In the genomic region with DNA sequence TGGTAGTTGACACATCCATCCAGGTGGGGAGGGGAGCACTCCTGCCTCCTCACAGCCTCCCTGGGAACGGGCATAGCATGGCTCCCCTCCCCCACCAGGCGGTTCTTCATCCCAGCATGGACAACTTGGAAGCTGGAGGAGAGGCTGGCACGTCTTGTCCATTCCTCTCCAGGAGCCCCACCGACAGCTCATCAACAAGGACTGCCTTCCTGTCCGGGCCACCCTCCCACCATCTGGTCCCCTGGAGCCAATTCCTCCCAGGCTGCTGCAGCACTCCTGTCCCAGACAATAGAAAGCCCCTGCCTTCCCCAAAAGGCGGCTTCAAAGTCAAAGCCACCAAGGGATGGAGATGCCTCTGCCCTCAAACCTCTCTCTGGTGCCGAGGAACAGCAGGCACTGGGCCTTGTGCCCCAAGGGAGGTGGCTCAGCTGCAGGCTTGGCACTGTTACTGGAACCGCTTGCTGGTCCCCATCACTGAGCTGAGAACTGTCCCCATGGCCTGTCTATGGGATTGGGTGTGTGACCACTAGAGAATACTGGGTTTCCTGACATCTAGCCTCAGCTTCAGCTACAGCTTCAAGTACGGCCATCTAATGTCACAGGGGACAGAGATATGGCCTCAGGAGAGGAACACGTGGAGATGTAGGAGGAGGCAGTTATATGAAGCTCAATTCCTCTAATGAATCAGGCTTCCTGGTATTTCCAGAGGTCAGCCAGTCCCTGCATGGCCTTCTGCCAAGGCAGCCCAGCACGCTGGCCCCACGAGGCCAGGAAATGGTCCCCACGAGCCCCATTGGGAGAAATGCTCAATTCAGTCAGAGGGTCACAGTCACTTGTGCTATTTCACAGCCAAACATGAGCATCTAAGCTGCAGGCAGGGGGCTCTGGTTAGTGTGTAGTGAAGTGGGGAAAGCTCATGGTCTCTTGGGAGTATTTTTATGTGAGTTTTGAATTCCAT, we compare ENCODE assay signal across 8 mouse cellular contexts. TPM values are rescaled to one million over a fixed set of nuclear protein-coding genes. Genes with fewer than 3 reads are reported as not detected.
DNase-seq lines count a peak whose midpoint lies in the region; ATAC-seq and TF ChIP-seq lines count a peak whose summit lies in the region.

No protein-coding gene starts in this region.

- no peaks in the 10 kb centered on the region for H3K36me3 ChIP-seq in lung, postnatal 0 days (ENCODE audit: insufficient read depth, low read length)

- H3K4me2 ChIP-seq in lung, postnatal 0 days (replicated peaks; ENCODE audit: low read depth, low read length) = no peak overlapping the region

- no peak overlapping the region for H3K9ac ChIP-seq in lung, postnatal 0 days (replicated peaks; ENCODE audit: low read depth)

- TF ChIP-seq POLR2A in lung, adult 2 months (IDR thresholded peaks at IDR 0.05; ENCODE audit: borderline replicate concordance, extremely low read depth, low read depth, low read length) = no peak

- intact Hi-C loops in heart, postnatal 10 days (cut with DNase I) = loop anchor here (1.0 kb wide), 1 partner anchor 88 kb away; no protein-coding TSS in a partner anchor

- peaks cover 32% of the 10 kb centered on the region for H3K4me1 ChIP-seq in lung, adult 2 months (ENCODE audit: control insufficient read depth, insufficient read depth, low read length)
- H3K4me1 ChIP-seq in lung, postnatal 0 days (ENCODE audit: insufficient read depth, low read depth, low read length) = 0 out of 2 replicates have a peak, but pooled peaks cover 4% of the 10 kb centered on the region

- no peak overlapping the region for H3K4me3 ChIP-seq in lung, adult 2 months (replicated peaks; ENCODE audit: extremely low read depth, low read depth, low read length)
- no peak overlapping the region for H3K4me3 ChIP-seq in lung, postnatal 0 days (ENCODE audit: low read depth, low read length)

- TF ChIP-seq EP300 in lung, postnatal 0 days (IDR thresholded peaks at IDR 0.05) = no peak

- ATAC-seq in cerebellum, adult (ENCODE audit: insufficient number of reproducible peaks, low FRiP score, low TSS enrichment) = peak; percentile 23; the same call in 1 of the 2 replicates
- no peak for ATAC-seq in lung, postnatal 0 days

- no peak overlapping the region; the same call in 1 of the 2 replicates for H3K27ac ChIP-seq in lung, postnatal 0 days (ENCODE audit: low read length)

- peaks cover 1% of the 10 kb centered on the region; the same call in 1 of the 2 replicates for H3K27me3 ChIP-seq in lung, postnatal 0 days (replicated peaks; ENCODE audit: insufficient read depth, low read length)

- no peak for TF ChIP-seq CTCF in lung, adult 2 months (IDR thresholded peaks at IDR 0.05; ENCODE audit: insufficient read depth, low read length)
- TF ChIP-seq CTCF in lung, postnatal 0 days (IDR thresholded peaks at IDR 0.05) = peak; percentile 18; the same call in 1 of the 2 replicates

- H3K9me3 ChIP-seq in lung, postnatal 0 days (ENCODE audit: low read length) = no peaks in the 10 kb centered on the region

- 47% methylated on average over 13 of the region's 13 CpGs for WGBS in lung, adult 2 months
- 46% methylated on average over 13 of the region's 13 CpGs for WGBS in lung, postnatal 0 days

- DNase-seq in lung, adult 2 months = peak; percentile 18
- DNase-seq in lung, postnatal 25 days (ENCODE audit: low spot score) = no peak
- DNase-seq in heart, postnatal 10 days = peak; percentile 75 to 77
- DNase-seq in lung, postnatal 0 days (ENCODE audit: low spot score) = peak; percentile 44
- no peak for DNase-seq in layer of hippocampus, adult 18-20 months (ENCODE audit: low spot score in 2 of 2)
- no peak for DNase-seq in right cerebral cortex, adult 2 months (ENCODE audit: low spot score in 2 of 2)
- no peak for DNase-seq in urinary bladder, postnatal 10 days (ENCODE audit: low spot score)

RNA-seq across cellular contexts. Expression of a gene that starts 48.2 kb away (rescaled TPM):
- polyA plus RNA-seq in lung, adult 2 months (2012; rRNA removed) = 11.0 and 12.2 TPM in 2 replicates
- 10 to 100 TPM; 29.8 to 37.9 TPM for total RNA-seq in heart, postnatal 10 days (2021)
- polyA plus RNA-seq in lung, postnatal 0 days (2015; fragmentation: Nextera tagmentation; extraction: Ambion mirVana) = 23.1 and 25.1 TPM in 2 replicates
- 10 to 100 TPM; 37.6 to 41.5 TPM for total RNA-seq in layer of hippocampus, adult 18-20 months (2021)

RNA-seq across cellular contexts. Expression of a gene that starts 51.2 kb away (rescaled TPM):
- 40.9 and 50.1 TPM in 2 replicates for polyA plus RNA-seq in lung, adult 2 months (2012; rRNA removed)
- total RNA-seq in heart, postnatal 10 days (2021) = 10 to 100 TPM; 59.7 to 65.1 TPM
- polyA plus RNA-seq in lung, postnatal 0 days (2015; fragmentation: Nextera tagmentation; extraction: Ambion mirVana) = 37.9 and 38.4 TPM in 2 replicates
- 100 to 1,000 TPM; 158 to 165 TPM for total RNA-seq in layer of hippocampus, adult 18-20 months (2021)

Comparison
In these comparisons a context has a peak if more than half of its experiments do, and no peak if none do; other contexts are left out.
1. DNase-seq: peak in lung, adult 2 months (single experiment), heart, postnatal 10 days (2 of 2) and lung, postnatal 0 days (single experiment); none in lung, postnatal 25 days (single experiment), layer of hippocampus, adult 18-20 months (0 of 2), right cerebral cortex, adult 2 months (0 of 2) and urinary bladder, postnatal 10 days (single experiment).